Mouse (Mus musculus) T-helper 17 cell (primary cell): ENCODE measurements around the gene Oard1.

Experiments
- in situ Hi-C, 2 experiments: fragments of 300-600 bp; cut with MboI, MseI; formaldehyde crosslinking; loops; 1 replicate in 1 of 2; 2 replicates in 1 of 2; pipeline ENCODE4 v1.15.1; 2025; ENCODE audit warnings: high pct_unique_total_duplicates in 2 of 2

Oard1 gene

DNA sequence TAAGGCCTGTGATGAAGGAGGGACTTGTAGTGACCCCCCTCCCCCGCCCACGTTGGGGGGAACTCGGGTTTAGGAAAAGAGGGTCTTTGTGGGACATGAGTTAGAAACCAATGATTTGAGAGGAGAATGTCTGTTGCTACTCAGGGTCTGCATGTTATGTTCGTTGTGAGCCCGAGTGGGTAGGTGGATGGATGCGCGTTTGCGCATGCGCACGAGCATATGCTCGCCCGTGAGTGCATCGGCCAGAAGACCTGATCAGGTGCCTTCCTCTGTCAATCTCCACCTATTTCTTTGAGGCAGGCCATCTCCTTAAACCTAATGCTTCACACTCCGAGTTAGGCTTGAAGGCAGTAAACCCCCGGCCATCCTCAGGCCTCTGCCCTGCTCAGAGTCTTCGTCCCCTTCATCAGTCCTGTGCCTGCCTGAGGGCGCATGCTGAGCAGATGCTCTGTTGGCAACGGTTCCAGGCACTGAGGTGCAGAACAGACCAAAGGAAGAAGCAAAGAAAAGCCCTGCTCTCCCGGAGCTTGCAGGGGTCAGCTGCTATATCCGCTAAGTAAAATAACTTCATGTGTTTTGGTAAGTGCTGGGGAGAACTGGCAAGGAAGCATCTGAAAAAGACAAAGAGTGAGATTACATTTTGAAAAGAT lies 23.3 kb downstream of the Oard1 start:
- in situ Hi-C loops = no loop called here

GRCm38 (mm10) chr17:48433689-48434330 lies 24.0 kb downstream of the Oard1 start:
- in situ Hi-C loops = no loop called here

DNA sequence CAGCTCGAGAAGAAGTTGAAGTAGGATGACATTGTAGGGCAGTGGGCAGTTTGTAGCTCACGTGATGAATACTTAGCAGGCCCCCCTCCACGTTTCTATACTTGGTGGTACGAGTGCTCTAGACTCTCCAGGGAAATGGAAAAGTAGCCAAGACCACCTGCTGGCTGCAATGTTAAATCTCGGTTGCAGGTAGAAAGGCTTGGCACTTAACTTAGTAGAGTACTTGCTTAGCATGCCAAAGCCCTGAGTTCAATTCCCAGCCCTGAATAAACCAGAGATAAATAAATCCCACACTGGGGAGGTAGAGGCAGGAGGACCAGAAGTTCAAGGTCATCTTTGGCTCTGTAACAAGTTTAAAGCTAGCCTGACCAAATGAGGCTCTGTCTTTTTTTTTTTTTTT lies 24.7 kb downstream of the Oard1 start:
- in situ Hi-C loops = no loop called here

DNA sequence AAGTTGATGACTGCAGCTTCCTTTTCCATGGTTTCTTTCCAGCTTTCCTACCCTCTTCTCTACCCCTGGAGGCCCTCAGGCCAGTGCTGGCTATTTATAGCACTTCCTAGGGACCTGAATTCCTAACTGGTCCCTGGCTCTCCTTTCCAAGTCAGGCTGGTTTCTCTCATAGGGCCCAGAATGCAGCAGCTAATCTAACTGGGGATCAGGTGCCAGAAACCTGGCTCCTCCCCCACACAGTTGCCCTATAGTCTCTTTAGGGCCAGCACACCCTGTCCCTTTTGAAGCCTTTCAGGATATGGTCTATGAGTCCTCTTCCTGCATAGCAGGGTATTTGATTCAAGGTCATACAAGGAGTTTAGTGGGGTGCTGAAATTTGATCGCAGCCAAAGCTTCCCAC lies 26.7 kb downstream of the Oard1 start:
- in situ Hi-C loops = no loop called here

DNA sequence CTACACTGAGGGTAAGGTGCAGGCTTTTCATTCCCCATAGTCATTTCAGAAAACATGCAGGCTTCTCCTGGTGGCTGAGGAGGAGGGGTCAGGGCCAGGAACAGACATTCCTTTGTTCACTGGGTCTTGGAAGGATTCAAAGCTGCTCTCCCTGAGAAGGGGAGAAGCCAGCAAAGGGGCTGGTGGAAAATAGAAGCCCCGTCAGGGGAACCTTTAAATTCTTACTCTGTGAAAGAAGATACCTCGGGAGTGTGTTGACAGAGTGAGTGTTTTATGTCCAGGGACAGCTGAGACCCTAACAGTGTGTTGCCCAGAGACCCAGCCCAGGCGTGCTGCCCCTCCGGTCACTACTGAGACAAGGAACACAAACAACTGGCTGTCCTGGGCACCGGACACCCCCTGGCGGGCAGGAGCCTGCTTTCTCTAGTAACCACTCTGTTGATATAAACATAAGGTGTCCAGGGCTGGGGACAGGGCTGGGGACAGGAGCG lies 27.7 kb downstream of the Oard1 start:
- in situ Hi-C loops = no loop called here

DNA sequence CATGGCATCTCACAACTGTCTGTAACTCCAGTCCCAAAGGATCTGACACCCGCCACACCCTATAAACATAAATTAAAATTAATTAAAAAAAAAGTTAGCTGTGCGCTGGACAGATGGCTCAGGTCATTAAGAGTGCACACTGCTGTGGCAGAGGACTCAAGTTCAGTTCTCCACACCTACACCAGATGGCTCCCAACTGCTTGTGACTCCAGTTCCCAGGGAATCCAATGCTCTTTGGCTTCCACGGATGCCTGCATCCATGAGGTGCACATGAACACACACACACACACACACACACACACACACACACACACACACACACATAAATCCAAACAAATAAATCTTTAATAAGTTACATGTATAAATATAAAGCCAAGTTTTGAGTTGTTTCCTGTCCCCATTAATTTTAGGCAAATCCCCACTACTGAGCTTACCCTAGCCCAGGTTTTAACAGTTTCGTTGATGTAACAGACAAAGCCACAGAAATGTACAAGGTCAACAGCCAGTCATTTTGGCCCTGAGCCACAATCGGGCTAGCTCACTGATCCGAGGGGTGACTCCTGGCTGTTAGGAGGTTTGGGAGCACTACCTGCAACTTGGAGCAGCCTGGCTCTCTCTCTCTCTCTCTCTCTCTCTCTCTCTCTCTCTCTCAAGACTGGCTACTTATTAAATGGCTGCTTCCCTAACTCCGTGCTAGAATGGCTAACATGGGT lies 33.1 kb downstream of the Oard1 start:
- in situ Hi-C loops = no loop called here

DNA sequence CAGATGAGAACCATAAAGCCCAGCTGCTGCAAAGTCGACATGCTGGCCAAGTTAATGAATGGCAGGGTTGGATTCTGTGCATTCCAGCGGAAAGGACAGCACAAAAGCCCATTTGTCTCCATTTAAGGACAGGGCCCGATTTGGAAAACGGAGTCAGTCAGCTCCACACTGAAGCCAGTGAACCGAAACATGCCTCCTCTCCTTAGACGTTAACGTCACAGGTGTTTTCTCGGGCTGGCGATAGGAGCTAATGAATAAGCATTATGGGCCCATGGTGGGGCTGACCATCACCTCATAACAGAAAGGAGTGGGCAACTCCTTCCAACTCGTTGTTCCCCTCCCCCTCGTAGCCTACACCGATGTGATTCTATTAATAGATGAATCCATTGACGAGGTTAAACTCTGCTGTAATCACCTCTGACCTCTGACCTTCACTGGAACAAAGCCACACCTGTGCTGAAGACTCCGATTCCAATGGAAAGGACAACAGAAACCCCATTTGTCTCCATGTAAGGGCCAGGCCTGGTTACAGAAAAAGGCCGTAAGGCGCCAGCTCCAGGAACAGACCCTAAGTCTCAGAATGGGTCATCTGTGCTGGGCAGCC lies 33.8 kb downstream of the Oard1 start:
- in situ Hi-C loops = no loop called here

DNA sequence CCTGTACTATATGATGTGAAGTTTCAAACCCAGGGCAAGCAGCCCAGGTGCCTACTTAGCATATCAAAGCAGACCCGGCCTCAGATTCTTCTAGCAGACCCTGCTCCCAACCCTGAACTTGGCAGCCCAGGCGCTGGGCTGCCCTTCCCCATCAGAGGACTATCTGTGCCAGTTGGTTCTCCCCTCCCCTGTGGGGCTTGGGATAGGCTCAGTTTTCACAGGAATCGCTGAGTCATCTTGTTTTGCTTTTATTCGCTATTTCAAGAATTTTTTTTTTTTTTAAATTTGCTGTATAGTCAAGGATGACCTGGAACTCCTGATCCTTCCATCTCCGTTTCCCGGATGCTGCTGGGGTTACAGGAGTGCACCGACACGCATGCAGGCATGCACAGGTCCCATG lies 37.9 kb downstream of the Oard1 start:
- in situ Hi-C loops = no loop called here

DNA sequence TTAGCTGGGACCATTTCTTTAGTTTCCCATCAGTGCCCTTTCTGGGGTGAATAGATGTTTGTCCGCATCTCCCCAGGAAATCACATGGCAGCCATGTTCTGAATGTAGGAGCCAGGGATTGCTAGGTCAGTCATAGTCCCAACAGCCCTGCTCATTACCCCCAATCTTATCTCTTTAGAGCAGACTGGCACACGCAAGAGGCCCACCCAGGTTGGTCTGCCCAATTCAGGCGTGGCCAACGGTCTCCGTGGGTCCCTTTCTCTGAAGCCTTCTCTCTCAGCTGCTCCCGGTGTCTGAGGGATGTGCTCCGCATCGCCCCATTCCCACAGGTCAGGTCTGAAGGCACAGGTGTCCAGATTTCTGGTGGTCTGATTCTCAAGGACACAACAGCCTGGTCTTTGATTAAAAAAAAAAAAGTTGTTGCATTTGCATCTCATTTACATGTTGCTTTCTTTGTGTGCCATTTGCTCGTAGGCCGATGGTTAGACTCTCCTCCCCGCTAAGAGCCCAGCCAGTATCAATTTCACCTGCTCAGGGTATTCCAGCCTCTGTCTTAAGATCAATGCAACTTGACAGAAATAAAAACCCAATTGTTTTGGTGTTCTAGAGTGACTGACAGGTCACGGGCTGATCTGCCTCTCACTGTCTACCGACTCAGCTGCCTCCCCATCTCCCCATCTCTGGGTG lies 41.0 kb downstream of the Oard1 start:
- in situ Hi-C loops = no loop called here

- in situ Hi-C loops = no loop called here
Measured at GRCm38 (mm10) chr17:48451353-48451675, 41.5 kb downstream of the Oard1 start, which contains the start of gene Tspo2. Gene Tspo2, minus strand, starts transcription at chr17:48451522.

DNA sequence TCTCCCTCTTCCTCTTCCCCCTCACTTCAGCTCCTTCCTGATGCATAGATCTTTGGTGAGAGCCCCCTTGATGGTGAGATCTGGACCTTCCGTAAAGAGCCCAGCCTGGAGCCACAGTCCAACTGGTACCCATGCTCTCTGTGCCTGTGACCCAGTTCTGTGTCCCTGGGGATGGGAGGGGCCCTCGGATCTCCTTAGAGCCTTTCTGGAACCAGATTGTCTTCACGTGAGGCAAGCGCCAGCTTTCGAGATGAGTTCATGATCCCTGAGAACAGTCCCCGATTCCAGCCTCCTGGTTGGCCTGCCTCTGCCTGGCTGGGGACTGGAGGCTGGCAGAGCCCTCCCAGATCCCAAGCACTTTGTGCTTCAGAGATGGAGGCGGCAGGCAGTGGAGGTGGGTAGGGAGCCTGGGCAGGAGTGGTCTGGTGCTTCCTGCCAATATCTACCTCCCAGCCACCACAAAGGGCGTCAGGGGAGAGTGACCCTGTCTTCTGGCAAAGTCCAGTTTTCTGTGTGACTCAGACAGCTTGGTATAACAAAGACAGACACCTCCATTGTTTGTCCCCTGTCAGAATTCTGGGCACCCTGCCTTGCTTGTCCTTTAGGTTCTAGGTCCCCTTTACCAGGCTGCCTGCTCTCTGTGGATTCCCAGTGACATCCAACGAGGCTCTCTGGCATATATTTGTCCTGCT lies 42.1 kb downstream of the Oard1 start:
- in situ Hi-C loops = no loop called here

DNA sequence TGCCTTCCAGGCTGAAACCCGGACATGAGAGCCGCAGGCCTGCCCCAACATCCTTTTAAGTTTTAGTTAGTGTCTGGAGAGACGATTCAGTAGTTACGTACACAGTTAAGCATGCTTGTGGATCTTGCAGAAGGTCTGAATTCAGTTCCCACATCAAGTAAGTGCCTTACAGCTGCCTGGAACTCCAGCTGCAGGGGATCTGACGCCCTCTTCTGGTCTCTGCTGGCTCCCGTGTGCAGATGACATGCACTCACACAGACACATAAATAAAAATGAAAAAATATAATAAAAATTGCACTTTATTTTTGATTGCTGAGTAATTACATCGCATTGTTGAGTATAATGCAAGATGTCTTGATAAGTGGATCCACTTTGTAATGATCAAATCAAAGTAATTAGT lies 43.7 kb downstream of the Oard1 start:
- in situ Hi-C loops = no loop called here

DNA sequence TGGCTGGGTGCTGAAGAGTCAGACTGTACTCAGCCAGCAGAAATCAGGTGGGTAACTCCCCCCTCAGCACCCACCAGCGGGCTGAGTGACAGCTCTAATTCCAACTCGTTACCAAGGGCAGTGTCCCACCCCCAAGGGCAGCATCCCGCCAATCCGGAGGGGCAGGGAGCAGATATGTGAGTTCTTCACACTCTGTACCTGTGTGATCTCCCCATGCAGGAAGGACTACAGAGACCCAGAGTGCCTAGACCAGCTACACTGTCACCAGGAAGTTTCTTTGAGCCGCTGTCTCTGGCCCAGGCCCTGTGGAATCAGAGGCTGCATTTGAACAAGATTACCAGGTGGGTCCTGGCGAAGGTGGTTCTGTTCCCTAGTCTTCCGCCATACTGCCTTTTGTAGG lies 44.4 kb downstream of the Oard1 start:
- in situ Hi-C loops = no loop called here

DNA sequence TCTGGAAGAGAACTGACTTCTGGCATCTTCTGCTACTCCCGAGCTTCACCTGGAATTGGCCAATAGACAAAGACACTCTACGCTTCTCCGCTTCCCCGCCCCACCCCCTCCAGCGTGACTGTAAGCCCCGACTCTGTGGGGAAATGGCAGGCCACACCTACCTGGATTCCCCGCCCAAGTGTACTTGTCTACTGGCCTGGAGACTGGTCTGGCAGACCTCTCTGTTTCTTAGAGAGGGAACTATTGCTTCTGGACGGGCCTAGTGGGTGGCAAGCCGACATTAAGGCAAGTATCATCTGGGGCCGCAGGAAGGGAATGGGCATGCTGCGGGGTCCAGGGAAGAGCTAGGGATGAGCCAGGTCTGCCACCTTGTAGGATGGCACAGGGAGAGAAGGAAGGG lies 44.9 kb downstream of the Oard1 start, which contains the start of gene Unc5cl:
Unc5cl (plus strand) TSS at position 214 of the 400 bp plus-strand sequence.
- in situ Hi-C loops = no loop called here

DNA sequence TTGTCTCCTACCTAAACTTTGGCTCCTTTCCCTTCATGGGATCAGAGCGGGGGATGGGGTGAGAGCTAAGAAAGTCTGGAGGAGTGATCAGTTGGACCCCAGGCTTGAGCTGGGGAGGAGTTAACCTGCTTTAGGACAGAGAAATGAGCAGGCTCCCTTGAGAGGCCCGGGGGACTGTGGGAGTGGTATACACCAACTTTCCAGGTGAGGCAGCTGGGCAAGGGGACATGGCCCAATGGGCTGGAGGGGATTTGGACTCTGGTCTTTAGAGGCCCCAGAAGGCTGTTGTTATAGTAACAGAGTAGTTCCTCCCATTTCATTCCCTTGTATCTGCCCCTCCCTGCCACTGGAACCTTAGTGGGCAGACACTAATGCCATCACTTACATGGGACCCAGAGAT lies 46.1 kb downstream of the Oard1 start:
- in situ Hi-C loops = no loop called here

DNA sequence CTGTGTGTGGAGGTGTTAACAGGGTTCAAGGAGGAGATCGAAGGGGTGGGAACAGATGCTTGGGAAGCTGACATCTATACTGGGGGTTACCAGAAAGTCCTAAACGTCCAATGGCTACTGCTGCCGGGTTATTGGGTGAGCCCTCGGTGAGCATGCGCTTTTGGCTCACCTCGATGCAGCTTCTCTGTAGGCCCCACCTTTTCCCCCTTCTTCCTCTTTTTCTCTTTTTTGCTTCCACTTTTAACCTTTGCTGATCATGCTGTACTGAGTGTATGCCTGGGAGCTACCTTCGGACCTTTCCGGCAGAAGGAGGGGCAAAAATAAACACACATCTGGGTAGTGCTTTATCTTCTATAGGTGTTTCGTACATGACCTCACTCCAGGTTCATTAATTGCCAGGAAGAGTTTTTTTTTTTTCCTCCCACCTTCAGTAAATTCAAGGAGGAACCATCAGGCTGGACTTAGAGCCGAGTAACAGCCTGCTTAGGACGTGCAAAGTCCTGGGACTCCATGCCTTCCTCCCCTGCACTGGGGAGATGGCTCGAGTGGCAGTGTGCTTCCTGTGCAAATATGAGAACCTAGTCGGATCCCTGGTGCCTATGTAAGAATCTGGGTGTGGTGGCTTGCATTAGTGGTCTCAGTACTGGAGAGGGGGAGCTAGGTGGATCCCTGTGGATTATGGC lies 48.3 kb downstream of the Oard1 start:
- in situ Hi-C loops = no loop called here

- in situ Hi-C loops = no loop called here
Measured at GRCm38 (mm10) chr17:48462096-48462495, 52.3 kb downstream of the Oard1 start.

- in situ Hi-C loops = no loop called here
Measured at GRCm38 (mm10) chr17:48463391-48463790, 53.6 kb downstream of the Oard1 start.
